Mouse (Mus musculus) olfactory bulb, adult 2 months (tissue): Measurements from ENCODE around the gene D7Ertd443e.

Source experiments
- CTCF ChIP-seq: fragments of 200-500 bp; IDR thresholded peaks from 2 replicates; pipeline ENCODE4 v1.5.1; 2012; ENCODE audit warnings: low read depth, mild to moderate bottlenecking, low read length, moderate library complexity; ENCODE audit not compliant: insufficient read depth
- POLR2A ChIP-seq: fragments of 200-500 bp; IDR thresholded peaks from 2 replicates; pipeline ENCODE4 v1.6.1; 2012; ENCODE audit warnings: mild to moderate bottlenecking, low read depth, low read length, moderate library complexity; ENCODE audit not compliant: insufficient read depth

DNA sequence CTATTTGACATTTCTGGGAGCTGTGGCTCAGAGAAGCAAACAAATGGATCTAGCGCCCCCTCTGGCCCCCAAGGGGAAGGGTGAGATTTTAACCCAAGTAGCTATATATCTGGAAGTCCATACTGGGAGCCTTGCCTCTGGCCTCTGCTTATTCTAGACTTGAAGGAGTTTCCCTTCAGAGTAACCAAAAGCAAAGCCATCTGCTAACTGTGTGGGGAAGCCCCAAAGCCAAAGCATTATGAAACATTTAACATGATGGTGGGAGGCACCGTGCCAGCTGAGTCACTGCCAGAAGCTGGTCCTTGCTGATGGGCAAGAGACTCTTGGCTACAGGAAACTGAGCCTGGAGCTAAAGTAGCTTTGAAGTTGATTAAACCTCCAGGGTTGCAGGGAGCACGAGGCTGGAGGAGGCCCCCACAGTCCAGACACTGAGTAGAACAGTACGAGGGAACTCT is 4.0 kb downstream of the D7Ertd443e start:
- TF ChIP-seq CTCF, result no peak
- TF ChIP-seq POLR2A, result no peak
